Mouse (Mus musculus) midbrain, embryonic 12.5 days (tissue): Measurements from ENCODE around the gene Zbtb20. TPM values are rescaled to one million over a fixed set of nuclear protein-coding genes. Genes with fewer than 3 reads are reported as not detected.
A peak's percentile ranks its signal among the peaks of the same experiment; 100 is the strongest.

Source experiments
- ATAC-seq: fragments of 200-750 bp; cut with Nextera tagmentation; 2 replicates; pipeline ENCODE4 v1.8.0; 2017; ENCODE audit warnings: low read depth, moderate TSS enrichment, moderate library complexity; ENCODE audit not compliant: low FRiP score
- H3K27ac ChIP-seq: fragments of 300-500 bp; sonication (generic); replicated peaks from 2 replicates; pipeline ENCODE4 v1.5.1; 2016; ENCODE audit warnings: mild to moderate bottlenecking
- H3K27me3 ChIP-seq: fragments of 300-500 bp; sonication (generic); 2 replicates; pipeline ENCODE4 v1.6.1; 2016; ENCODE audit warnings: mild to moderate bottlenecking
- H3K36me3 ChIP-seq: fragments of 300-500 bp; sonication (generic); 2 replicates; pipeline ENCODE4 v1.6.1; 2016
- H3K4me1 ChIP-seq: fragments of 300-500 bp; sonication (generic); 2 replicates; pipeline ENCODE4 v1.6.1; 2016
- H3K4me2 ChIP-seq: fragments of 300-500 bp; sonication (generic); replicated peaks from 2 replicates; pipeline ENCODE4 v1.6.1; 2016; ENCODE audit warnings: mild to moderate bottlenecking, moderate library complexity
- H3K4me3 ChIP-seq: fragments of 300-500 bp; sonication (generic); 2 replicates; pipeline ENCODE4 v1.5.1; 2016; ENCODE audit warnings: mild to moderate bottlenecking
- H3K9ac ChIP-seq: fragments of 300-500 bp; sonication (generic); replicated peaks from 2 replicates; pipeline ENCODE4 v1.6.1; 2016; ENCODE audit warnings: mild to moderate bottlenecking, moderate library complexity
- H3K9me3 ChIP-seq: fragments of 300-500 bp; sonication (generic); 2 replicates; pipeline ENCODE4 v1.6.1; 2016; ENCODE audit warnings: mild to moderate bottlenecking
- WGBS: fragments of 180-500 bp; shearing (Covaris S2); methylation state at CpG from one replicate; pipeline ENCODE4 v1.1.7; 2016; 5-methylcytosine and 5-hydroxymethylcytosine counted together
- polyA plus RNA-seq: library from polyadenylated mRNA; unstranded; fragments of >200 nt; fragmentation: Nextera tagmentation; extraction: Ambion mirVana; gene quantifications from 2 replicates; pipeline ENCODE4 v1.2.1, GENCODE M21; 2016

The Zbtb20 gene
- polyA plus RNA-seq, 1 experiment from 2014 or later: 80.8 TPM

DNA sequence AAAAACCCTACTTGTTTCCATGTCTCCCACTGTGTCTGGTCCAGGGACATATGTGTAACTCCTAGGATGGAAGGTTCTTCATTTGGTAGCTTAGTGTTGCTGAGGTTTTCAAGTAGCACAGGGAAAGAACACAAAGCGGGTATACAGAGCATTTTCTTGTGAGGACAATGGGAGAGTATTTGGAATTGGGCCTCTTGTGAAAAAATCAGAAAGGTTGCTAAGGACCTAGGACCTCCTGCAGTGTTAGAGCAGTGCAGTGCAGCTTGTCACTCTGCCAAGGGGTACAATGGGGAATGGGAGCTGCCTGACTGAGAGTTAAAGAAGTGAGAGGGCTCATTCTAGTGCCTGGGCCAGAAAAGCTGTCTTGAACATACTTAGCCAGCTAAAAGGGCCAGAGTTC, 410.6 kb downstream of the Zbtb20 start:
- no peaks in the 10 kb centered on the region for H3K36me3 ChIP-seq
- no peaks in the 10 kb centered on the region for H3K27me3 ChIP-seq
- H3K4me1 ChIP-seq: peaks cover 14% of the 10 kb centered on the region
- 0 out of 2 replicates have a peak, but pooled peaks cover 1% of the 10 kb centered on the region for H3K9me3 ChIP-seq
- WGBS: 28% methylated on average over 1 of the region's 1 CpGs
- no peak overlapping the region for H3K4me2 ChIP-seq
- no peak overlapping the region for H3K4me3 ChIP-seq
- peak overlapping the region; percentile 55 for H3K27ac ChIP-seq
- ATAC-seq: peak; percentile 94
- H3K9ac ChIP-seq: no peak overlapping the region

DNA sequence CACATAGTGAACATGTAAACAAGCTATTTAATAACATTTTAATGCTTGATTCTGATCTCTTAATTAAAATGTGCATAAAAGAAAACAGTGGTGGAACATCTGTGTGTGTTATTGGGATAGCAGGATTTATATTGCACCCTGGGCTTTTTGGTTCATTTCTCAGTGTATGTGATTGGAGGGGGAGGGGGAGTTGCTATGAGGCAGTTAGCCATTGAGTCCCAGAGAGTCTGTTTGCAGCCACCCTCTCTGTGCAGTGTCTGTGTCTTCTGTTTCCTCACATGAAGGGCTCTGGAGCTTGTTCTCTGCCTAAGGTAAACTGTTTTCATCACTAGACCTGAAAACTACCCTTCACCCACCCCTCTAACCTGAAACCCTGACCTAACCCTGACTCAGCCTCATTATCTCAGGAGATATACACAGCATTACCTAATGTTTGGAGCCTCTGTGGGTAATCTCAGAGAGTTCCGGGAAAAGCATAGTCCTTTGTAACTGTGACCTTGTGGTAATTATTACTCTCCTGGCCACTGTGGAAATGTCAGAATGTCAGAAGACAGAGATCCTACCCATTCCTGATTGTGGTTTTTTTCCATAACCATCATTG, 411.2 kb downstream of the Zbtb20 start:
- 41% methylated on average over 1 of the region's 1 CpGs for WGBS
- no peaks in the 10 kb centered on the region for H3K36me3 ChIP-seq

DNA sequence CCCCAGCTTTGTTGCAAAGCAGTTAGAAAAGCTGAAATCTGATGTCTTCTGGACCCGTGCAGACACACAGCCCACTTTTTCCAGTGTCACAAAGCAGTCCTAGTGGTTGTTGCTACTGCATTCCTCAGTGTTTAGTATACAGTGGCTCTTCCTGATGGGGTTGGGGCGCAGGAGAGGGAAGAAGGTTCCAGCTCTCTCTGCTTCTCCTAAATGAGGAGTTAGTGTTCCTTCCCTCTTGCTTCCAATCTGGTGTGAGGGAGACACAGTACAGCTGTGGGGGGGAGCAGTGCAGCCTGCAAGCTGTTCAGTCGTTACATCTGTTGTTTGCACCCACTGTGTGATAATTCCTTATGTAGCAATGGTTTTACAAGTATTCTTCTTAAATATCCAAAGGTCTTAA, 415.7 kb downstream of the Zbtb20 start:
- no peak overlapping the region for H3K4me2 ChIP-seq
- H3K9me3 ChIP-seq: no peaks in the 10 kb centered on the region
- 84% methylated on average over 3 of the region's 3 CpGs for WGBS
- H3K36me3 ChIP-seq: no peaks in the 10 kb centered on the region
- H3K4me3 ChIP-seq: no peak overlapping the region
- H3K9ac ChIP-seq: no peak overlapping the region
- no peaks in the 10 kb centered on the region for H3K27me3 ChIP-seq
- H3K27ac ChIP-seq: no peak overlapping the region
- H3K4me1 ChIP-seq: peaks cover 6% of the 10 kb centered on the region
- no peak for ATAC-seq

More for the DNA sequence above, 411.2 kb downstream of the Zbtb20 start:
- Histone ChIP-seq H3K4me3 (no peak overlapping the region), H3K27me3 (no peaks in the 10 kb centered on the region), H3K9ac (no peak overlapping the region), H3K9me3 (no peaks in the 10 kb centered on the region), H3K4me2 (no peak overlapping the region), H3K27ac (peak overlapping the region; percentile 55), H3K4me1 (peaks cover 14% of the 10 kb centered on the region)
- peak; percentile 70 for ATAC-seq

DNA sequence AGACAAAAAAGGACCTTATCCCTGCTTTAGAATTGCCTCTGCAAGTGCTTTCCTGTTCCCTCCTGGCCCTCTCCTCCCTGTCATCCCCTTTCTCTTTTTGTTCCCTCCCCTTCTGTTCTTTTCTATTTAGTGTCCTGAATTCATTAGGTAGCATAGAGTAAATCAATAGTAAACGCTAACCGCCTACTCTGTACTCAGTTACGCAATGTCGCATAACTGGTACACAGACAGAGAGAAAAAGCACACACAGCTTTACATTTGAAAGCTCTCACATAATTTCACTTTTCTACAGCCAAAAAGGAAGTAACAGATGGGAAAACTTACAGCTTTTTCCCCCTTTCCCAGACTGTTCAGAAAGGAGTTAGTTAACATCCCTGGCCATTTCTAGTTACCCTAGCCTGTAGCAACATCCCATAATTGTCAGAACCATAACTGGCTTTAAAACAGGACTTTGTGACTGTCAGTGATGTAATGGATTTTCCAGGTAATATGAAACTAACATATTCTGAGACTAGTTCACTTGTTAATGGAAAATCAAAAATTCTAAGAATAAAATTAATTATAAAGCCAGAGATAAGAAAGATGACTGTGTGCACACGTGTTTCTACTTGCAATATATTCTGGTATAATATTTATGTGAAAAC, 422.4 kb downstream of the Zbtb20 start:
- H3K4me3 ChIP-seq: no peak overlapping the region
- WGBS: 64% methylated on average over 5 of the region's 5 CpGs
- no peaks in the 10 kb centered on the region for H3K36me3 ChIP-seq
- H3K27ac ChIP-seq: no peak overlapping the region
- no peak overlapping the region for H3K4me2 ChIP-seq
- H3K4me1 ChIP-seq: peaks cover 11% of the 10 kb centered on the region
- no peak for ATAC-seq
- no peaks in the 10 kb centered on the region for H3K9me3 ChIP-seq
- no peaks in the 10 kb centered on the region for H3K27me3 ChIP-seq
- H3K9ac ChIP-seq: no peak overlapping the region

DNA sequence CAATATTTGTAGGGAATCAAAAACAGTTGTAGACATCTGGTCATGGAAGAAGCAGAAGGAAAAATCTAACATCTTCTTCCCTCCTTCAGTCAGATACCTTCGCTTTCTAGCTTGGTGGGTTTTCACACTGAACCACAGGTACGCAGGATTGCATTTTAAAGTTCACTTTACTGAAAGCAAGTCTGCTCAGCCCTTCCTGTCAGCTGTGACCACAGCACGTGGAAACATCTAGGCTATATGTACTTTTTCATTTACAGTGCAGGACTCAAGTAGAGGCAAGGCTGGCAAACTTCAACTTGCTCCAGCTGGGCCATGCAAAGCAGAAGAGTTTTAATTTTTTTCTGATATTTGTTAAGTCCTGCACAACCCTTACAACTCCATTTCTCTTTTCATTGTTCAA, 424.7 kb downstream of the Zbtb20 start:
- Histone ChIP-seq H3K27me3 (no peaks in the 10 kb centered on the region), H3K36me3 (no peaks in the 10 kb centered on the region), H3K9ac (no peak overlapping the region), H3K27ac (no peak overlapping the region), H3K4me2 (no peak overlapping the region), H3K4me1 (peaks cover 11% of the 10 kb centered on the region), H3K4me3 (no peak overlapping the region), H3K9me3 (no peaks in the 10 kb centered on the region)
- ATAC-seq: no peak
- WGBS: 90% methylated on average over 3 of the region's 3 CpGs

DNA sequence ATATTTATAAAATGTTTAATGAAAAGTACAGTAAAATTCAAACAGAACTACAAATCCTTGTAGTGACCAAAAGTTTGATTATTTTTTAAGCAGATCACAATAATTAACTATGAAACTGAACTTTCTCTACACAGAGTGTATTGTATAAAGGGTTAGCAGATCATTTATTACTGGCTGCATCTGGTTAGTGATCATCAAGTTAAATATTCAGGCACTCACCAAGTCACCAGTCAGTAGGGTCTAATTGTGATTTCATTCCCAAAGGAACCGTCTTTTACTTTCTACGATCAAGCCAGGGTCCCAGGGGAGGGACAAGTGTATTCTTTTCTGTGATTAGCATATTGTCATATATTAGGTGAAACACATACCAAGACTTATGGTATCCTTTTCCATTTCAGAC, 426.5 kb downstream of the Zbtb20 start:
- Histone ChIP-seq H3K9me3 (no peaks in the 10 kb centered on the region), H3K4me3 (no peak overlapping the region), H3K27me3 (no peaks in the 10 kb centered on the region), H3K9ac (no peak overlapping the region), H3K36me3 (no peaks in the 10 kb centered on the region), H3K4me1 (peaks cover 11% of the 10 kb centered on the region), H3K27ac (no peak overlapping the region), H3K4me2 (no peak overlapping the region)
- ATAC-seq: no peak
- 78% methylated on average over 2 of the region's 2 CpGs for WGBS

DNA sequence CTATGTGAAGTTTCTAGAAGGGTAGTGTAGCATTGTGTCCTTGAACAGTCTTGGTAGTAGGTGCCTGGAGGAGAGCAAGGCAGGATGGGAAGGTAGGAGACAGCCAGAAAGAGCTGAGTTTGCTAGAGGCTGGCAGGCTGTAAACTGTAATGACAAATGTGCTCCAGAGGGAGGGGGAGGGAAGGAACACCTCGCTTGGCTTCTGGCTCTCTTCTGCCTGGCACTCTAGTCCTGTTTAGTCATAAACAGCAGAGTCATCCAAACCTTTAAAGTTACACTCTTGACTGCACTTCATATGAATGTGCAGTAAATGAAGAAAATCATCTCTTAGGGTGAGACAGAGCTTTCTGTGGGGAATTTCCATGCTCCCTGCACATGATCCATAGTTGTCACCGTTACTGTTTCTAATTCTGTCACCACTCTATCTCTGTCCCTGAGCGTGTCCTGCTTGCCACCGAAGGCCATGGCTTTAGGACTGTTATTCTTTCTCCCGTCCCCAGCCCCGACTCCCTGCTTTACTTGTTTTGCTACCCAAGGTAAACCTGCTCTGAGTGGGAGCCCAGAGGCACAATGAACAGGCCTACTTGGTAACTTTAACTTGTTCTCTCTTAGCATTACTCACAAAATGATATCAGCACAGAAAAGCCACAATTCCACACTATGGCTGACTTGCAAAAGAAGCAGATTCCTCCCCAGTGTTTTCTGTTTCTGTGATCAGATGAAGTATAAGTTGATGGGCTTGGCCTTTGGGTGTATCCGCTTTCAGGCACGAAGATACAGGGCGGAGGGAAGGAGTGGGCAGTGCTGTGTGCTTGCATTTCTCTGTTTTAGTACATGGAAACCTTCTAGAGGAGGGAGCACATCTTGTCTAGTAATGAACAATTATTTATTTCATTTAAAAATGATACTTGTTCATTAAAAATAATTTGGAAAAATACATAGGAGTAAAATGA, 427.8 kb downstream of the Zbtb20 start:
- H3K4me1 ChIP-seq: peaks cover 9% of the 10 kb centered on the region; the same call in 1 of the 2 replicates
- ATAC-seq: no peak
- WGBS: 73% methylated on average over 9 of the region's 9 CpGs

DNA sequence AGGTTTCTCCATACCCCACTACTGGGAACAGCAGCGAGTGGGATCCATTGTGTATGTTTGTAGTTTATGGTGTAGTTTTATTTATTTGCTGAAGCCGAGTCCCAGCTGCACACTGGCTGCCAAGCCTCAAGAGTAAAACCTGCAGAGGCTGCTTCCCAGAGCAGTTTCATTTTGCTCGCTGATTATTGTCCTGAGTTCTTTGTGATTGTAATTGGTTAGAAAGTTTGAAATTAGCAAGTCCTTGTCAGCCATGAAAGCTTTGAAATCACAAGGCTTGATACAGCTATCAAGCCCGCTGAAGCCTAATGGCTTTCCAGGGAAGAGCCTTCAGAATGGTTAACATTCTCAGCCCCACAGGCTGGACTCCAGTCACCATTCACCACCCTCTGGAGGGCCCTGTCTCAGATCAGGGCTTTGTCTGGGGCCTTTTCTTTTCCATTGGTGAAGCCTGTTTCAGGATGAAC, 434.3 kb downstream of the Zbtb20 start:
- Histone ChIP-seq H3K27ac (peak overlapping the region; percentile 82), H3K9me3 (peaks cover 6% of the 10 kb centered on the region; the same call in 1 of the 2 replicates), H3K27me3 (no peaks in the 10 kb centered on the region), H3K4me1 (peaks cover 25% of the 10 kb centered on the region), H3K4me3 (no peak overlapping the region), H3K4me2 (peak overlapping the region; percentile 1; the same call in 1 of the 2 replicates), H3K36me3 (no peaks in the 10 kb centered on the region), H3K9ac (no peak overlapping the region)
- peak; percentile 98 for ATAC-seq
- WGBS: 11% methylated on average over 4 of the region's 4 CpGs

More for the DNA sequence above, 427.8 kb downstream of the Zbtb20 start:
- no peaks in the 10 kb centered on the region for H3K36me3 ChIP-seq
- no peak overlapping the region for H3K4me3 ChIP-seq
- no peak overlapping the region for H3K27ac ChIP-seq
- no peaks in the 10 kb centered on the region for H3K9me3 ChIP-seq
- no peak overlapping the region for H3K4me2 ChIP-seq
- H3K9ac ChIP-seq: no peak overlapping the region
- no peaks in the 10 kb centered on the region for H3K27me3 ChIP-seq

DNA sequence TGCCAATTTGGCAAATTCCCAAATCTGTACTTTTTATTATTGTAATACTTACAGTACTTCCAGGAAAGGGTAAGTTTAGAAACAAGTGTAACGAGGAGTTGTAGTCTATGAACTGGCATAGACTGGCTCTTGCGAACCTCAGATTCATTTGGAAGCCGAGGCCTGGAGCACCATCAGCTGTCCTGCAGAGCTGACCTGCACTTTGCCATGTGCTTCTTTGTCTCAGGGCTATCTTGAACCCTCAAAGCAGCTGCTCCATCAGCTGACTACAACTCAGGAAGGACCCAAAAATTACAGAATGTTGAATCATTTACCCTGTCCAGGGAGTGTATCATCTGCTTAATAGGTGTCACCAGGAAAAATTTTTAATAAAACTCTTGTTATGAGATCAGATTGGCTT, 448.3 kb downstream of the Zbtb20 start:
- H3K36me3 ChIP-seq: no peaks in the 10 kb centered on the region
- no peak overlapping the region for H3K27ac ChIP-seq
- H3K9ac ChIP-seq: no peak overlapping the region
- no peak overlapping the region for H3K4me3 ChIP-seq
- no peaks in the 10 kb centered on the region for H3K9me3 ChIP-seq
- no peak overlapping the region for H3K4me2 ChIP-seq
- H3K4me1 ChIP-seq: no peaks in the 10 kb centered on the region
- H3K27me3 ChIP-seq: no peaks in the 10 kb centered on the region
- ATAC-seq: no peak
- 81% methylated on average over 3 of the region's 3 CpGs for WGBS

DNA sequence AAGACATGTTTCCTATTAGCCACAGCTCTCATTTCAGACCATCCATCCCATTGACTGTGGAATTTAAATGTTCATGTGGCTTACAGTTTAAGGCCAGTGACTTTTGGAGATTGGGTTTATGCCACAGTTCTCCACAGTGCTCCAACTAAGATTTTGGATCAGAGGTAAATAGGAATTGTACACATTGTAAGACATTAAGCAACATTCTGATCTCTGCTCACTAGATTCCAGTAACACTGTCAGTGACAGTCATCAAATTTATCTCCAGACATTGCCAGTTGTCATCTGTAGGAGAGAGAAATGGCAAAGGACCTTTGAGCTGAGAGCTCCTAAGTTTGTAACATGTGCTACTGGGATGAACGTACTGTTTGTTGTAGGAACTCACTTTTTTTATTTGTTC, 452.5 kb downstream of the Zbtb20 start:
- 91% methylated on average over 1 of the region's 1 CpGs for WGBS
- no peak overlapping the region for H3K9ac ChIP-seq
- H3K27ac ChIP-seq: no peak overlapping the region
- no peak for ATAC-seq
- H3K4me1 ChIP-seq: no peaks in the 10 kb centered on the region
- no peaks in the 10 kb centered on the region for H3K36me3 ChIP-seq
- no peaks in the 10 kb centered on the region for H3K27me3 ChIP-seq
- H3K9me3 ChIP-seq: no peaks in the 10 kb centered on the region
- no peak overlapping the region for H3K4me2 ChIP-seq
- no peak overlapping the region for H3K4me3 ChIP-seq

DNA sequence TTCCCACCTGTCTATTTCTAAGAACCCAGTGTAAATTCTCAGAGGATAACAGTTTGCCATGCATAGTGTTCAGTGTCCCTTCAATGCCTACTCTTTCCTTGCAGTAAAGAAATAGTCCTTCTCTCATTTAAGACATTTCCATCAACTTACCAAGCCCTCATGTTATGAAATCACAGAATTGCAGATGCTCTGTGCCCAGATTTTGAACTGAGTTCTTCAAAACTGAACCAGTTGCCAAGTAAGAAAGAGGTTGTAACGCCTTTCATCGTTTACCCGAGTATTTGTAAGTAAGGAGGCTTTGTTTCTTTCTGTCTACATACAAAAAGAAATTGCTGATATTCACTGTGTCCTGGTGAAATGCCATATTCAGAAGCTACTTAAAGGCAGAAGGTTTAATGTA, 454.5 kb downstream of the Zbtb20 start:
- no peak overlapping the region for H3K4me3 ChIP-seq
- H3K9me3 ChIP-seq: no peaks in the 10 kb centered on the region
- H3K27ac ChIP-seq: no peak overlapping the region
- H3K36me3 ChIP-seq: no peaks in the 10 kb centered on the region
- H3K4me1 ChIP-seq: 0 out of 2 replicates have a peak, but pooled peaks cover 6% of the 10 kb centered on the region
- WGBS: 90% methylated on average over 3 of the region's 3 CpGs
- H3K27me3 ChIP-seq: no peaks in the 10 kb centered on the region
- no peak overlapping the region for H3K4me2 ChIP-seq
- H3K9ac ChIP-seq: no peak overlapping the region
- no peak for ATAC-seq

DNA sequence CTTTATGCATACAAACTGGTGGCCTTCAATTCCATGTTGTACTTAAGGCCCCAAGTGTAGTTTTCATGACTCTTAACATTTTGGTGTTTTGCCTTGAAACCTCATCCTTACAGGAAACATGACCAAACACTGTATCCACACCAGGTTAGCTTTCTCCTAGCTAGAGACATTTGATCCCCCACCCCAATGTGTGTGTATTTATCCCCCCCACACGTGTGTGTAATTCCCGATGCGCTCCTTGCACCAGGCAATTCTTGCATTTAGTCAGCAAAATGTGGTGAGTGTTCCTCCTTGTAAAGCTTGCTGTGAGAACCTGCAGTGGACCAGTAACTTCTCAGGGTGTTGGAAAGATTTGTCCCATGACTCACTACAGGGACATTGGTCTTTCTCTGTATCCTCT, 455.8 kb downstream of the Zbtb20 start:
- no peak overlapping the region for H3K27ac ChIP-seq
- H3K36me3 ChIP-seq: no peaks in the 10 kb centered on the region
- no peak for ATAC-seq
- 0 out of 2 replicates have a peak, but pooled peaks cover 6% of the 10 kb centered on the region for H3K4me1 ChIP-seq
- H3K9ac ChIP-seq: no peak overlapping the region
- 90% methylated on average over 3 of the region's 3 CpGs for WGBS
- no peak overlapping the region for H3K4me3 ChIP-seq
- H3K9me3 ChIP-seq: no peaks in the 10 kb centered on the region
- no peak overlapping the region for H3K4me2 ChIP-seq
- no peaks in the 10 kb centered on the region for H3K27me3 ChIP-seq
